Mouse (Mus musculus): Measurements from ENCODE around the gene 1700016D06Rik. TPM values are rescaled to one million over a fixed set of nuclear protein-coding genes. Genes with fewer than 3 reads are reported as not detected.

Gene 1700016D06Rik
- total and polyA plus RNA-seq, 3 experiments, result not detected

- H3K9ac ChIP-seq (ENCODE audit: insufficient read depth, low read depth), result no peak overlapping the region
Measured at GRCm38 (mm10) chr8:11691284-11691683, 9.6 kb downstream of the 1700016D06Rik start.

GRCm38 (mm10) chr8:11689945-11690344 is 10.9 kb downstream of the 1700016D06Rik start:
- Histone ChIP-seq H3K9ac (ENCODE audit: insufficient read depth, low read depth) (no peak overlapping the region), H3K36me3 (replicated peaks in 1 of 2; ENCODE audit: control insufficient read depth in 1 of 2, insufficient read depth in 1 of 2, low read length in 1 of 2) (no peaks in the 10 kb centered on the region), H3K79me2 (replicated peaks; ENCODE audit: control insufficient read depth, extremely low read depth, insufficient read depth, poor library complexity, severe bottlenecking) (no peaks in the 10 kb centered on the region), H3K4me1 (ENCODE audit: control insufficient read depth in 1 of 2, insufficient read depth in 2 of 2) (no peaks in the 10 kb centered on the region), H3K27ac (ENCODE audit: insufficient read depth, low read depth) (no peak overlapping the region), H3K9me3 (replicated peaks; ENCODE audit: low read length) (peaks cover 25% of the 10 kb centered on the region), H3K27me3 (replicated peaks) (peaks cover 62% of the 10 kb centered on the region), H3K4me3 (replicated peaks in 1 of 3; ENCODE audit: low read depth in 2 of 3, low read length in 2 of 3, poor library complexity in 1 of 3) (no peak overlapping the region), H3K4me2 (ENCODE audit: insufficient read depth, low read depth, poor library complexity, severe bottlenecking) (no peak overlapping the region)
- no peak for DNase-seq (ENCODE audit: extremely low read depth)
- in situ Hi-C loops (cut with MboI; ENCODE audit: low pct_ligation_motif_present, low pct_unique_long_range_greater_than_20kb, low sequenced_read_pairs) (loop anchor here (10.0 kb wide), 1 partner anchor 265 kb away; no protein-coding TSS in a partner anchor), dilution Hi-C loops (cut with MboI; ENCODE audit: extremely low pct_ligation_motif_present, extremely low pct_unique_long_range_greater_than_20kb, low sequenced_read_pairs) (no loop called here)
- no peak for TF ChIP-seq ZKSCAN1 (IDR thresholded peaks at IDR 0.05; ENCODE audit: borderline replicate concordance, low read depth, low read length)
- TF ChIP-seq EP300 (IDR thresholded peaks at IDR 0.05; ENCODE audit: low read length), result no peak
- TF ChIP-seq BHLHE40 (IDR thresholded peaks at IDR 0.05; ENCODE audit: low read depth, low read length), result no peak
- no peak for TF ChIP-seq POLR2AphosphoS2 (IDR thresholded peaks at IDR 0.05; ENCODE audit: low read depth, low read length)
- TF ChIP-seq USF2 (conservative IDR thresholded peaks at IDR 0.05; ENCODE audit: low read depth, low read length), result no peak
- TF ChIP-seq RCOR1 (conservative IDR thresholded peaks at IDR 0.05; ENCODE audit: low read depth, low read length), result no peak
- TF ChIP-seq MAFK (IDR thresholded peaks at IDR 0.05; ENCODE audit: insufficient replicate concordance, low read length), result no peak
- no peak for TF ChIP-seq TCF12 (IDR thresholded peaks at IDR 0.05; ENCODE audit: low read depth, low read length)
- no peak for TF ChIP-seq JUN (IDR thresholded peaks at IDR 0.05; ENCODE audit: insufficient read depth, low read depth, low read length)
- TF ChIP-seq ZNF384 (IDR thresholded peaks at IDR 0.05; ENCODE audit: low read depth, low read length), result no peak
- TF ChIP-seq IRF4 (IDR thresholded peaks at IDR 0.05; ENCODE audit: low read depth, low read length), result no peak
- TF ChIP-seq CTCF (conservative IDR thresholded peaks at IDR 0.05 in 1 of 2, IDR thresholded peaks at IDR 0.05 in 1 of 2; ENCODE audit: low read depth in 2 of 2, low read length in 2 of 2), result no peak
- TF ChIP-seq JUND (conservative IDR thresholded peaks at IDR 0.05; ENCODE audit: low read depth, low read length), result no peak
- no peak for TF ChIP-seq MAZ (IDR thresholded peaks at IDR 0.05; ENCODE audit: low read depth, low read length)
- no peak for TF ChIP-seq CHD2 (IDR thresholded peaks at IDR 0.05; ENCODE audit: low read length)
- no peak for TF ChIP-seq NELFE (IDR thresholded peaks at IDR 0.05; ENCODE audit: low read depth, low read length)
- TF ChIP-seq ELF1 (IDR thresholded peaks at IDR 0.05; ENCODE audit: low read depth, low read length), result no peak
- no peak for TF ChIP-seq SIN3A (IDR thresholded peaks at IDR 0.05; ENCODE audit: low read length)
- no peak for TF ChIP-seq POLR2A (IDR thresholded peaks at IDR 0.05; ENCODE audit: low read depth, low read length)

More at GRCm38 (mm10) chr8:11691284-11691683, 9.6 kb downstream of the 1700016D06Rik start:
- Histone ChIP-seq H3K27ac (ENCODE audit: insufficient read depth, low read depth) (no peak overlapping the region), H3K4me3 (replicated peaks in 1 of 3; ENCODE audit: low read depth in 2 of 3, low read length in 2 of 3, poor library complexity in 1 of 3) (no peak overlapping the region), H3K9me3 (replicated peaks; ENCODE audit: low read length) (peaks cover 13% of the 10 kb centered on the region), H3K79me2 (replicated peaks; ENCODE audit: control insufficient read depth, extremely low read depth, insufficient read depth, poor library complexity, severe bottlenecking) (no peaks in the 10 kb centered on the region), H3K4me1 (ENCODE audit: control insufficient read depth in 1 of 2, insufficient read depth in 2 of 2) (no peaks in the 10 kb centered on the region), H3K36me3 (replicated peaks in 1 of 2; ENCODE audit: control insufficient read depth in 1 of 2, insufficient read depth in 1 of 2, low read length in 1 of 2) (no peaks in the 10 kb centered on the region), H3K27me3 (replicated peaks) (peaks cover 60% of the 10 kb centered on the region), H3K4me2 (ENCODE audit: insufficient read depth, low read depth, poor library complexity, severe bottlenecking) (no peak overlapping the region)
- in situ Hi-C loops (cut with MboI; ENCODE audit: low pct_ligation_motif_present, low pct_unique_long_range_greater_than_20kb, low sequenced_read_pairs), result loop anchor here (10.0 kb wide), 1 partner anchor 266 kb away; no protein-coding TSS in a partner anchor
- no peak for DNase-seq (ENCODE audit: extremely low read depth)
- no peak for TF ChIP-seq ZMIZ1 (IDR thresholded peaks at IDR 0.05; ENCODE audit: low read depth, low read length)
- TF ChIP-seq MEF2A (IDR thresholded peaks at IDR 0.05; ENCODE audit: borderline replicate concordance, low read depth, low read length), result no peak
- no peak for TF ChIP-seq TBP (conservative IDR thresholded peaks at IDR 0.05; ENCODE audit: low read depth, low read length)
- no peak for TF ChIP-seq IRF4 (IDR thresholded peaks at IDR 0.05; ENCODE audit: low read depth, low read length)
- TF ChIP-seq MAFK (IDR thresholded peaks at IDR 0.05; ENCODE audit: insufficient replicate concordance, low read length), result no peak
- dilution Hi-C loops (cut with MboI; ENCODE audit: extremely low pct_ligation_motif_present, extremely low pct_unique_long_range_greater_than_20kb, low sequenced_read_pairs), result no loop called here
